Mouse (Mus musculus) left cerebral cortex, adult 9 months (tissue): Measurements from ENCODE around the gene Themis3.

Source experiments
- DNase-seq, 2 experiments: peaks; one replicate each; pipeline ENCODE4 v3.0.0; 2022; ENCODE audit warnings: low spot score in 2 of 2

Gene Themis3

DNA sequence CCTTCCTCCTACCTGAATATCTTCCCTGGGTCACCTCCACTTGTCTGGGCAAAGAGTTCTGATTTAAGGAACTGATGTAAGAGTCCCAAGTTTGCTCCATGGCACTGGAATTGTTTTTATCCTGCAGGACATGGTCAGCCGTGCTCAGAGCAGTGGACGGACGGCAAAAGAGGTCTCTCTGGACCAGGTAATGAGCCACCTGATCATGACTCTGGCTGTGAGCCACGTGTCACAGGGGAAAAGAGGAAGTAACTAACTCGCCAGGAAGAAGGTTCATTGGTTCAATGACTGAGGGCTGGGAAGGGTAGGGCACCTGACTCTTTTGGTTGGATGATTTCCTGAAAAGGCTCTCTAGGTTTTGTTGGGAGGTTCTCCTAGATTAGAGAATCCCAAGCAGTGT lies at the start of gene Themis3:
Gene Themis3 (minus strand): TSS at position 187 of the 400 bp plus-strand sequence.
- DNase-seq: no peak

DNA sequence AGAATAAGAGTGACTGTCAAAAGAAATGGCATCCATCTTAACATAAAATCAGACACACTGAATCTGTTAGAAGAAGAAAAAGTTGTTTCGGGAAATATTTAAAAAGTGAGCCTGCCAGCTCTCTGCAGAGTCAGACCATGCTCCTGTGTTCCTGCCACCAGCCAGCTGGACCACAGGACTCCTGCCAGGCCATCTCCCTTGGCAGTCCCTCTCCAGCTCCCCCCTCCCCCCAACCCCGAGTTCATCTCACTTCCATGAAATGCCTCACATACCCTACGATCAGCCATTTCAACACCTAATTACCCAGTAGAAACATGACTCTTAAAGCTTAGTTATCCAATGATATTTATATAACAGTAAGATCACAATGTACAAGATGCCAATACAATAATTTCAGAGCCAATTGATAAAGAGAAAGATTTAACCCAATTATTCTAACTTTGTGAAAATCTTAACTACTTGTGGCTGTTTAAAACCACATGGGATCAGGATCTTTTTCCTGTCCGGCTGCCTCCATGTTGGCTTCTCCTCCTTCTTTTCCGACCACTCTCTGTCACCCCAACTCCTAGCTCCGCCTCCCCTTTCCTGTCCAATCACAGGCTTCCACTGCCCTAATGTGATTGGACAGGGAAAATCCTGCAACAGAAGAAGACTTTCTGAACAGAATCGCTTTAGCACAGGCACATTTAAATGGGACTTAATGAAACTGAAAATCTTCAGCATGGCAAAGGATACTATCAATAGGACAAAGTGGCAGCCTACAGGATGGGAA lies 43.7 kb upstream of the Themis3 start:
- no peak for DNase-seq

DNA sequence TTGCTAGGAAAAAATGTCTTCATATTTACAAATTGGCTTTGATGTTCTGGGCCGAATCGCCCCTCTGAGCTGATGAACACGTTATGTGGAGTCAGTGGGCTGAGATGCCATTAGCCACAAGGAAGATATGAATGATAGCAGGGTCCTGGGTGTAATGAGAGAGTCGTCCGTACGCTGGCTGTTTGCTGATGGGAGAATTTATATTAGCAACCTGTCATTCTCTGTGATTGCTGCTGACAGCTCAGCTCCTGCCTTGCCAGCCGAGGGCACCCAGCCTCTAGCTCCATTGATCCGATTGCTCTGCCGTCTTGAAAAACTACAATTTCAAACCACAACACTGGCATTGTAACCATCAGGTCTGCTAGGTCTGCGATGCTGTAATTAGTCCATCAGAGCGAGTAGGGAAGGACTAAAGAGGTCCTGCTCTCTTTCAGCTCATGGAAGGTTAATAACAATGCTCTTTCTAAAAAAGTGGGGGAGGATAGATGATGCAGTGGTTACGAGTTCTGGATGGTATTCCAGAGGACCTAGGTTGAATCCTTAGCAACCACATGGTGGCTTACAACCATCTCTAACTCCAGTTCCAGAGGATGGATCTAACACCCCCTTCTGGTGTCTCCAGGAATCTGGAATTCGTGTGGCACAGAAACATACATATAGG lies 25.7 kb upstream of the Themis3 start:
- DNase-seq: no peak

DNA sequence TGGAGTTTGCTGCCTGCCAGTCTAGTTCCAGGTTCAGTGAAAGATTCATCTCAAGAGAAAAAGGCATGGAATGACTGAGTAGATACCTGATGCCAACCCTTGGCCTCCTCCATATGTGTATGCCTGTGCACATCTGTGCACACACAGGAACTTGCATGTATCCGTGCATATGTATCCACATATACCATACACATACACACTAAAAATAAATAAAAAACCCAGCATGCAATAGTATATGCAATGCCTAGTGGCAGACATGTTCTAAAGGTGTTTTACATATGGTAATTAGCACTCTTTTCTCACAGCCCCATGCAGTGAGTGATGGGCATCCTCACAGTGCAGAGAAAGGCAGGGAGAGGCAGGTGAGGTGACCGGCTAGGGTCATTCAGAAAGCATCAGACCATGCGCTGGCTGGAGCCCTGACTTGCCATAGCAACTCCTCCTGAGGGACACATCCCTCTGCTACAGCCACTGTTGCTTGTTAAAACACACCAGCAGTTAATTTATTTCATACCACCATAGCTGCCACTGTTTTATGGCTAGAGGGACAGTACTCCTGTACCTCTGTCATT lies 24.9 kb upstream of the Themis3 start:
- no peak for DNase-seq

DNA sequence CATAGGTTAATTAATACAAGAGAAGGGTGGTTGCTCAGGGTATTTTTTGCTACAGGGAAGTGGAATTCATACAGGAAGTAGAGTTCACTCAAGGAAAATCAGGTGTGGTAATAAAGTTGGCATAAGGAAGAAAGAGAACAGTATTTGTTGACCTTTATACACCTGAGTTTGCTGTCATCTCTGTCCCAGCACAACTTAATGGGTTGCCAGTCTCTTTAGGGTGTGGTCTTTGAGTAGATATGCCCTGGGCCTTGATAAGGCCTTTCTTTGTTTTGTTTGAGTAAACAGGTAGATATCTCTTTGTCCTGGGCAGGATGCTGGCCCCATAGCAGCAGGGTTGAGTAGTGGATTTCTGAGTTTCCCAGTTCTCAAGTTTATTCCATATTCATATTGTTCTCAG lies 15.6 kb upstream of the Themis3 start:
- no peak for DNase-seq

DNA sequence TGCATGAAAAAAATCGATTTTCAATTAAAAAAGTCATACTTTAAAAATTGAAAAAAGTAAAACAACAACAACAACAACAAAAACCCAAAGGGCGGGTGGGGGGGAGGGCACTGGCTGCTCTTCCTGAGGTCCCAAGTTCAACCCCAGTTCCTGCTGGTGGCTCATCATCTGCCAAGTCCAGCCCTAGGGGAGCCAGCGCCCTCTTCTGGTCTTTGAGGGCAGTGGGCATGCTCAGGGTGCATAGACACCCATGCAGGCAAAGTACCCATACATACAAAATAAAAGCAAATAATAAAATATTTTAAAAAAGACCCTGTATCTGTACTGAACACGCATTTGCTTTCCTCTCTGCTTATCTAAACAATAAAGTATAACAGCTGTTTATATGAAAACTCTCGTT lies 10.5 kb upstream of the Themis3 start:
- no peak for DNase-seq

DNA sequence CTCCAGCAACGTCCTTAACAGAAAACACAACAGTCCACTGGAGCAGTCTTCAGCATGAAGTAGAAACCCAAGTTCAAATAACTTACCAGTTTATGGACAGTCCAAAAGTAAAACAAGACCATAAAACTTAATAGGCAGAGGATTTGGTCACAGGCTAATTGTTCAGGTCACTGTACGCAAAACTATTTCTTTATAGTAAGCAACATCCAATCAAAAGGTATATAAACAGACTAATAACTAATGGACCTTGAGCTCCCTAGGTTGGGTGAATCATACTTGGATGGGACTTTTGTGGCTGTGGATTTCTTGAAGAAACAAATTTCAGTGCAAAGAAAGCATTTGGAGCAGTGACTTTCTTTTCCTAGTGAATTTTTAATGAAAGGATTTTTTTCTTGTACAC lies 6.8 kb upstream of the Themis3 start:
- no peak for DNase-seq

DNA sequence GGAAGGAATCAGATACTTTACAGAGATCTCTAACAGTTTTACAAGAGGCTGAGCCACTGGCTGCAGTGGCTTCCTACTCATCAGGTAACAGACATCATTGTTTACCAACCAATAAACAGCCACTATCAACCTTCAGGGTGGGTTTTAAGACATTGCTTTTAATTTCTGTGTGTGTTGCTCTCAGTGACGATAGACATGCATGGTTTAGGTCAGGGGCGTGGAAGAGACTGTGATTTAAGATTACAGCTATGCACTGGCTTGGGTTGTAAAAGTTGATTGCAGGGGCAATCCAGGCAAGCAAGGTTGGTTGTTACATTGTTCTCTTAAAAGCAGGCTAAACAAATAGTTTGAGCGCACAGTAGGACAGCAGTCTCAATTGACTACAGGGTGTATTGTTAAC lies 1.4 kb upstream of the Themis3 start:
- no peak for DNase-seq

DNA sequence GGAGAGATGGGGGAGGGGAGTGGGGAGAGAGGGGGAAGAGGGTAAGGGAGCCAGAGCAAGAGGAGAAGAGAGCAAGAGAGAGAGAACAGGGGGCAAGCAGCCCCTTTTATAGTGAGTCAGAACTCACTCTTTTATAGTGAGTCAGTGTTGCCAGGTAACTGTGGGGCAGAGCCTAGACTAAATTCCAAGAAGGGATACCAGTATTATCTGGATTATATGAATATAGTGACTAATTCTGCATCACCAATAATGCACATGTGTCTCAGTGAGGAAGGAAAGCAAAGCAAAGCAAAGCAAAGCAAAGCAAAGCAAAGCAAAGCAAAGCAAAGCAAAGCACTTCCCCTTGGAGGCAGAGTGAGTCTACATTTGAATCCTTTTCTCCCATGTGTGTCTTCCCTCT lies 835 bp upstream of the Themis3 start:
- no peak for DNase-seq

DNA sequence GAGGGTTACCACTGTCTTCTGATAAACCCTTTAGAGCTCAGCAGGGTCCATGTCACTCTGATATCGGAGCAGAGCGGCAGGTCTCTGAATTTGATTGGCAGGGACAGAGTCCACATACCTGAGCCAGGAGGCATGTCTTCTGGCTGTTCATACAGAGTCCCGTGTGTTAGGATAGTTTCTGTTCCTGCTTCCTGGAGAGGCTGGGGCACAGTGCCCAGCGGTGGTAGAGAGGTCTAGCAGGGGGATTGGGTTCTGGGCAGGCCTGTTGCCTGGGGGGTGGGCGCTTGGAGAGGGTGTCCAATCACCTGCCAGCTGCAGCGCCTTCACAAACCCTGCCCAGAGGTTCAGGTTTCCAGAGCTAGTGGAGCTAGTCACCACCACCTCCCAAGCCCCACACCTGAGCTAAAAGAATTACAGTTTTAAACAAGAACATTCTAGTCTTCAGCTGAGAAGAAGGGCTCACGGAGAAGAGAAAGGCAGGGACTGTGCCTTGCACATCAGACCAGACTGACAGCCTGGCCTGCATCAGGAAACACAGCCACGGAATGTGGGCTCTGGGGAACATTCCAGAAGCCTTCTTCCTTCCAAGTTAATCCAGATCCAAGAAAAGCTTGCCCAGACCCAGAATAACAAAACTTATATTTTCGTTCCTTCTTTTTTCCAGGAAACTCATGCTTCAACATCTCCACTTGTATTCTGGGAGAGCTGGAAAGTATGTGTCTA lies 3.9 kb downstream of the Themis3 start:
- DNase-seq: no peak

DNA sequence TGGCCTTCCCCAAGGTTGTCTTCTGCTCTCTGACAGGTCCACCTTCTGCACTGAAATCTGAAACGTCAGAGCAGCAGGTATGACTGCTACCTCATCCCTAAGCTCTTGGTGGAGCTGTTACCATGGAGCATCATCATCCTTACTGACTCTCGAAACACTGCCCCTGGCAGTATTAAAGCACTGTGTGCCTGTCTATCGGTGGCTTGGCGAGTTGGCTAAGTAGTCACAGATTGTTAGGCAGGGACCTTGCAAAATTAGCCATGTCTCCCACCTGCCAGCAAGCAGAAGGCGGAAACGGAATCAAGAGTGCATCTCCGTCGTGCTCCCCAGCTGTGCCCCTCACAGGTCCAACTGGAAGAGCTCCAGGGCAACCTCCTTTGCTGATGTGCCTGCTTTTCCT lies 4.6 kb downstream of the Themis3 start:
- DNase-seq: no peak

DNA sequence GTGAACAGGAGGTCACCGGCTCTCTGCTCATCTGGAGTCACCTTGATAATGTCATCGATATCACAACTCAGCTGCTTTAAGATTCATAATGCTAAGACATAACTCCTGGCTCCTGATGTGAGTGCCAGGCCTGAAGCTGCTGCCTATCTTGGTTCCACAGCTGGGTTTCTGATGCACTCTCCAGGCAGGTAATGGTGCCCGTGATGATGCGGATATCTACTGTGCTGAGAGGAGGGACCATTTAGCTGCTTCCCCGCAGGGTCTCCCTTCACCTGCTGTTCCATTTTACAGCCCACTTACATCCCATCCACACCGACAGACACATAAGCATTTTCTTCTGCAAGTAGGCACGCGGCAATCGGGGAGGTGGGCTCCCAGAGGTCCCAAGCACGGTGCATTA lies 7.7 kb downstream of the Themis3 start:
- DNase-seq: no peak

DNA sequence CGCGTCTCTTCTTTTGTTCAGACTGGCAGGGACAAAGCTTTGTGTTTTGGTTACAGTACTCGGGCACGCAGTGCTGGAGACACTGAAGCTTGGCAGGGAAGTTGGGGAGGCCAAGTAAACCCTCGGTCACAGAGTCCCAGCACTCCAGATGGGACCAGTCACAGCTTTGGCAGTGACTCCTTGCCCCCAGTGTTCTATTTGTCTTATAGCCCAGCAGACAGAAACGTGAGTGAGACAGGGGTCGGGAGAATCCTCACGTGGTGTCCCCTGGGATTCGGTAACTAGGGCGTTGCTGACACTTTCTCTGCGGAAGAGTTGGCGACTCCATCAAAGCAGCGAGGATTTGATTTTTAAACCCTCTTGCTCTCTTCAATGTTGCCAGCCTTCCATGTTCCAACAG lies 8.3 kb downstream of the Themis3 start:
- no peak for DNase-seq

DNA sequence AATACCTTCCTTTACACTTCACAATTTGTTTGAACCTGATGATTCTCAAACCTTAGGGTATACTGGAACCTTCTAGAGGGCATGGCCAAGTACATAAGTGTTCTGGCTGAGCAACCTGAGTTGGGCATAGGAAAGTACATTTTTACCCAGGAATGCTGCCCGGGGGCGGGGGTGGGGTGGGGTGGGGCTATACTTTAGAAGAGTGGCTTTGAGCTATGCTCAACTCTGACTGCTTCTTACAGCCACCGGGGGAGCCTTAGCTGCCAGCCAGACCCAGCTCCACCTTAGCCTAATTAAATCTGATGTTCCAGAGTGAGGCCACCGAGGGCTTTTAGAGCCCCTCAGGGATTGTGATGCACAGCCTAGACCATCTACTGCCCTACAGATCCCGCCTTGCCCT lies 13.4 kb downstream of the Themis3 start:
- DNase-seq: no peak

DNA sequence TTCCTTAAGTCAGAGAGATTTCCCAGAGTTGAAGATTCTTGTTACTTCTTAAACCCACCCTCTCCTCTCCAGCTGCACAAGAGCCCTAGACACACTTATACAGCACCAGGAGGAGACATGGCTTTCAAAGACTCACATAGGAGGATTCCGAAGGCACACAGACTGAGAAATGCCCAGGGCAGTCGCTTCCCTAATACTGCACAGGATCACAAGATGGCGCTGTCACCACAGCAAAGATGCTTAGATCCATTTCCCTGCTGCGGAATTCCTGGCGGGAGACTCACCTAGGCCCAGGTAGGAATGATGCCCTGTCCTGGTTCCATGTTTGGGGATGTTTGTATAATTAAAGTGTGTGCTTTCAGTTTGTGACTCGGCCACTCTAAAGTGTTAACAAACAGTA lies 16.4 kb downstream of the Themis3 start:
- DNase-seq: peak in 1 of 2 experiments; percentile 65

DNA sequence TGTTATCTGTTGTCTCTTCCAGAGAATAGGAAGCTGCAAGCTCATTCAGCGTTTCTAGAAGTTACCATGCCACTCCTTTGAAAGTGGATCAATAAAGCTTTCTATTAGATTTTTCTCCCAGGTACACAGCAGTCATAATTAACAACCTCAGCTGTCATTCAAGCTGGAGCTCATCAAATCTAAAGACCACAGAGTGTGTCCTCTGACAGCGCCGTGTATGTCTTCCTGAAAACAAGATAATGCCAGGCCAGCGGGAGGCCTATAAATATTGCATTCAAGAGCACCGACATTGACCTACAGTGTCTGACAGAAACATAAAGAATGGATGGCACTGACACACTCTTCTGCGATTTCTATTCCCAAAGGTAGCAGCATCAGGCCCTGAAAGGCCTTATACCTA lies 16.9 kb downstream of the Themis3 start:
- no peak for DNase-seq

DNA sequence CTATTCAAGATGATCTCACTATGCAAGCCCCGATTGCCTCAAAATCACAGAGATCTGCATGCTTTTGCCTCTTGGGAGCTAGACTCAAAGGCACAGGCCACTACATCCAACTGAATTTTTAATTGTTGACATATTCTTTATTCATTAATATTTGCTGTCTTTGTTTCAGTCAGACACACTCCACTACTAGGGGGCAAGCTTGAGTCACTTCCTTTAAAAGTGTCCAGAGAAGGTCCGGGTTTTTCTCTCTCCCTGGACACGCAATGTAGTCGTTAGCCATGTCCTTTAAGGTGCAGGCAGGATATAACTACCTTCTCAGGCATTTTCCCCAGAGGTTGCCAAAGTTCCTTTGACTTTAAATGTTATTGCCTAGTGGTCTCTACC lies 21.8 kb downstream of the Themis3 start:
- no peak for DNase-seq

DNA sequence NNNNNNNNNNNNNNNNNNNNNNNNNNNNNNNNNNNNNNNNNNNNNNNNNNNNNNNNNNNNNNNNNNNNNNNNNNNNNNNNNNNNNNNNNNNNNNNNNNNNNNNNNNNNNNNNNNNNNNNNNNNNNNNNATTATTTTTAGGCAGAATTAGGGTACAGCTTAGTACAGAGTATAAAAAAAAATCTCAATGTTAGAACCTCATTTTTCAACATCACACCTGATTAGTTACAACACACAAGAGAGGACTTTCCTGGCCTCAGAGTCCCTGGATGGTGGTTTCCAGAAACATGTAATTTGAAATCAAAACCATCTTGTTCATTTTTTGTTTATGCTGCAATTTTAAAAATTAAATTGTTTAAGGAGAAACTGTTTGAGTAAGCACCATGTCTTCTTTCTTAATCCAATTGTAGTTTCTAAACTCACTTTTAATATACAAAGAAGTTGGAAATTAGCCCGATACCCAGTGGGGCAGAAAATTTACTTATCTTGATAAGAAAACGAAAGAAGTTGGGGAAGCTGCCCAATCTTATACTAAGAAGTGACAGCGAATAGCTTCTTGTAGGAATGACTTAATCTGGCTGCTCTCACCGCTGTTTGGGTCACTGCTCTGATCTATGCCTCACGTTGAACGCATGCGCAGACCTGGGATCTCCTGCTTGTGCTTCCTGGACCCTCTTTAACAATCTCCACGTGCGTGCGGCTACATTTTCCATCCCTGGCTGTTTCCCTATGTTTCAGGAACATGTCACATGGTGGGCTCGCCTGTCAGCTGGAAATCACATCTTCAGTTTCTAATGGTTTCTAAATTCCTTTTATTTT lies 22.4 kb downstream of the Themis3 start:
- no peak for DNase-seq

DNA sequence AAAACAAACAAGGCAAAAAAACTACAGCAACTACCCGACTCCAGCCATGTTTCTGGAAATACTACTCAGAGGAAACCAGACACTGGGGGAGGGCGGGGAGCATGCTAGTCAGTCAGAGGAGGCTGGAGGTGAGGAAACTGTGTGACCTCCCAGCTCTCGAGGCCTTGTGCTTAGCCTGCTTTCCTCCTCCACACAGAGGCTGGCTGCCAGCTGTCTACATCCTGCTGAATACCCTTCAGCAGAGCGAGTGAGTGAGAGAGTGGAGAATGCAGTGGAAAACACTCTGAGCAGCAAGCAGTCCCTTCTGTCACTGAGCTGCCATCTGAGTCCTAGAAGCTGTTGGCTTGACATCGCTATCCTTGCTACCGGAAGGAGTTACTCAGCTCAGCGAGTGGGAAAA lies 30.2 kb downstream of the Themis3 start:
- DNase-seq: peak in 1 of 2 experiments; percentile 14

DNA sequence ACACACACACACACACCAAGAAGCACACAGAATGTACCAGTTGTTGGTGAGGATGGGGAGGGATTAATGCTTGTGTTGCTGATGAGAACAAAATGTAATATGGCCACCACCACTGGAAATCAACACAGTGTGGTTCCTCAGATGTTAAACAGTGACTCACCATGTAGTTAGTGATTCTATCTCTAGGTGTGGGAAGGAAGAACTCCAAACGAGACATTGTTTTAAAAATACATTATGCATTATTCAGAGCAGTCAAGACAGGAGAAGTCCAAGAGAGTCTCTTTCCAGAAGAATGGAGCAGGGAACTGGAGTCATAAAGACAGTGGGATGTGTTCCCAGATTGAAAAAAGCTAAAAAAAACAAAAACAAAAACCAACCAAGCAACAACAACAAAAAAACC lies 30.9 kb downstream of the Themis3 start:
- DNase-seq: no peak

DNA sequence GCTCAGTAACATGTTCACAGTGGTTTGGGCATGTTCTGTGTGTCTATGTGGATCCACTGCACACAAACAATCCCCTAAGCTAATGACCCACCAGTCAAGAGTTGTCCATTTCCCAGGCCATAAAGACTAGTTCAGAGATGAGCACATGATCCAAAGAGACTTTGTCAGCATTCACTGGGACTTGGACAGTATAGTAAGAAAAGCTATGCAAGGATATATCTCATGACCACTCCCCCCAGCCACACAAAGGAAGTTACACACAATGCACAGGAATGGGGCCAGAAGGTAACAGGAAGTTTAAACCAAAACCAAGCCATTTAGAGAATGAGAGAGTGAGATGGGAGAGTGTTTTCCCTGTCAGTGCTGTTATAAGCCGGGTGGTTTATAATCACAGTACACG lies 33.0 kb downstream of the Themis3 start:
- DNase-seq: no peak
